Mouse (Mus musculus): ENCODE data around the gene Naif1.

GRCm38 (mm10) chr2:32455101-32455500 lies 4.8 kb downstream of the Naif1 start:
- TF ChIP-seq USF1 (IDR thresholded peaks at IDR 0.05; ENCODE audit: low read depth, low read length) (no peak), CTCF (conservative IDR thresholded peaks at IDR 0.05 in 1 of 2, IDR thresholded peaks at IDR 0.05 in 1 of 2; ENCODE audit: low read depth in 2 of 2, low read length in 2 of 2) (no peak)

All from CH12.LX (cell line).